Mouse (Mus musculus) liver, adult 2 months (tissue): ENCODE results near the gene Apol6. TPM values are rescaled to one million over a fixed set of nuclear protein-coding genes. Genes with fewer than 3 reads are reported as not detected.

Experiments used
- DNase-seq: peaks from one replicate; pipeline ENCODE4 v3.0.0-alpha.2; 2011; ENCODE audit warnings: low read depth, low spot score; ENCODE audit errors: extremely low read depth
- H3K27ac ChIP-seq: fragments of 200-500 bp; replicated peaks from 2 replicates; pipeline ENCODE4 v1.5.1; 2012; ENCODE audit warnings: low read depth, mild to moderate bottlenecking, control low read depth, inconsistent platforms, low read length; ENCODE audit not compliant: insufficient read depth
- H3K27me3 ChIP-seq: fragments of 200-500 bp; 2 replicates; pipeline ENCODE4 v1.6.1; 2012; ENCODE audit warnings: mild to moderate bottlenecking, moderate library complexity, low read length, inconsistent platforms; ENCODE audit not compliant: control insufficient read depth, insufficient read depth
- H3K36me3 ChIP-seq: fragments of 200-500 bp; 2 replicates; pipeline ENCODE4 v1.6.1; 2012; ENCODE audit warnings: low read length, inconsistent platforms; ENCODE audit not compliant: control insufficient read depth, insufficient read depth
- H3K4me1 ChIP-seq: fragments of 200-500 bp; 2 replicates; pipeline ENCODE4 v1.6.1; 2011; ENCODE audit warnings: low read length; ENCODE audit not compliant: control insufficient read depth, insufficient read depth
- H3K4me3 ChIP-seq: fragments of 200-500 bp; 2 replicates; pipeline ENCODE4 v1.5.1; 2011; ENCODE audit warnings: low read depth, mild to moderate bottlenecking, control low read depth, low read length, moderate library complexity; ENCODE audit not compliant: insufficient read depth
- H3K79me2 ChIP-seq: fragments of 200-500 bp; 2 replicates; pipeline ENCODE4 v1.6.1; 2012; ENCODE audit warnings: inconsistent platforms, mild to moderate bottlenecking, low read length, moderate library complexity; ENCODE audit not compliant: control insufficient read depth, insufficient read depth
- H3K9ac ChIP-seq: fragments of 200-500 bp; 2 replicates; pipeline ENCODE4 v1.6.1; 2012; ENCODE audit warnings: low read depth, mild to moderate bottlenecking, control low read depth, inconsistent platforms, low read length
- CTCF ChIP-seq: fragments of 200-500 bp; IDR thresholded peaks from 2 replicates; pipeline ENCODE4 v1.5.1; 2011; ENCODE audit warnings: low read depth, low read length, control low read depth
- POLR2A ChIP-seq: fragments of 200-500 bp; IDR thresholded peaks from 2 replicates; pipeline ENCODE4 v1.6.1; 2011; ENCODE audit warnings: low read length, control low read depth; ENCODE audit not compliant: insufficient read depth; ENCODE audit errors: extremely low read depth
- WGBS: fragments of 180-500 bp; shearing (Covaris S2); methylation state at CpG from one replicate; pipeline ENCODE4 v1.1.7; 2018; 5-methylcytosine and 5-hydroxymethylcytosine counted together
- polyA plus RNA-seq: library from polyadenylated mRNA; depleted of rRNA; stranded (reverse); fragments of >200 nt; gene quantifications from 2 replicates; pipeline ENCODE4 v1.2.3, GENCODE M21; 2012
- total RNA-seq: library from RNA; depleted of rRNA; stranded (reverse); fragments of >200 nt; gene quantifications from 2 replicates; pipeline ENCODE4 v1.2.3, GENCODE M21; 2014

Apol6 gene
- total and polyA plus RNA-seq, 2 experiments: 0.37 TPM; not detected in 1

- peaks cover 7% of the 10 kb centered on the region; the same call in 1 of the 2 replicates for H3K4me1 ChIP-seq
- no peak for DNase-seq
- H3K9ac ChIP-seq: no peak overlapping the region
- no peaks in the 10 kb centered on the region for H3K36me3 ChIP-seq
- no peak overlapping the region for H3K4me3 ChIP-seq
- H3K27me3 ChIP-seq: no peaks in the 10 kb centered on the region
- TF ChIP-seq CTCF: no peak
- no peak for TF ChIP-seq POLR2A
- WGBS: 93% methylated on average over 3 of the region's 3 CpGs
- no peak overlapping the region for H3K27ac ChIP-seq
- H3K79me2 ChIP-seq: no peaks in the 10 kb centered on the region
Observed at GRCm38 (mm10) chr15:77035643-77036042, 8.9 kb upstream of the Apol6 start.

GRCm38 (mm10) chr15:77036320-77036988 is 8.1 kb upstream of the Apol6 start:
- Histone ChIP-seq H3K9ac (no peak overlapping the region), H3K4me1 (peaks cover 7% of the 10 kb centered on the region; the same call in 1 of the 2 replicates), H3K27me3 (no peaks in the 10 kb centered on the region), H3K36me3 (no peaks in the 10 kb centered on the region), H3K79me2 (no peaks in the 10 kb centered on the region), H3K27ac (peak overlapping the region; percentile 39), H3K4me3 (no peak overlapping the region)
- no peak for DNase-seq
- 87% methylated on average over 11 of the region's 11 CpGs for WGBS
- TF ChIP-seq POLR2A (no peak), CTCF (no peak)

- DNase-seq: no peak
- Histone ChIP-seq H3K9ac (no peak overlapping the region), H3K4me3 (no peak overlapping the region), H3K79me2 (no peaks in the 10 kb centered on the region), H3K36me3 (no peaks in the 10 kb centered on the region), H3K27me3 (no peaks in the 10 kb centered on the region), H3K27ac (peak overlapping the region; percentile 45), H3K4me1 (peaks cover 7% of the 10 kb centered on the region; the same call in 1 of the 2 replicates)
- WGBS: 64% methylated on average over 2 of the region's 2 CpGs
- TF ChIP-seq CTCF: no peak
Observed at GRCm38 (mm10) chr15:77036989-77037277, 7.6 kb upstream of the Apol6 start.

GRCm38 (mm10) chr15:77037278-77038161 is 7.0 kb upstream of the Apol6 start:
- H3K4me1 ChIP-seq: peaks cover 7% of the 10 kb centered on the region; the same call in 1 of the 2 replicates
- no peaks in the 10 kb centered on the region for H3K79me2 ChIP-seq
- H3K9ac ChIP-seq: no peak overlapping the region
- no peak for TF ChIP-seq POLR2A
- TF ChIP-seq CTCF: no peak
- no peaks in the 10 kb centered on the region for H3K36me3 ChIP-seq
- peak; percentile 24 for DNase-seq
- H3K4me3 ChIP-seq: no peak overlapping the region
- H3K27ac ChIP-seq: peak overlapping the region; percentile 45
- WGBS: 44% methylated on average over 11 of the region's 11 CpGs
- no peaks in the 10 kb centered on the region for H3K27me3 ChIP-seq

GRCm38 (mm10) chr15:77039211-77039700 is 5.3 kb upstream of the Apol6 start:
- Histone ChIP-seq H3K4me3 (no peak overlapping the region), H3K27ac (no peak overlapping the region), H3K4me1 (peaks cover 7% of the 10 kb centered on the region; the same call in 1 of the 2 replicates), H3K27me3 (no peaks in the 10 kb centered on the region), H3K9ac (no peak overlapping the region), H3K36me3 (no peaks in the 10 kb centered on the region), H3K79me2 (no peaks in the 10 kb centered on the region)
- no peak for TF ChIP-seq POLR2A
- no peak for TF ChIP-seq CTCF
- 89% methylated on average over 9 of the region's 9 CpGs for WGBS
- no peak for DNase-seq

- Histone ChIP-seq H3K79me2 (no peaks in the 10 kb centered on the region), H3K4me3 (no peak overlapping the region), H3K4me1 (peaks cover 3% of the 10 kb centered on the region; the same call in 1 of the 2 replicates), H3K27ac (no peak overlapping the region), H3K9ac (no peak overlapping the region), H3K27me3 (no peaks in the 10 kb centered on the region), H3K36me3 (no peaks in the 10 kb centered on the region)
- no peak for TF ChIP-seq POLR2A
- TF ChIP-seq CTCF: no peak
- no peak for DNase-seq
- 79% methylated on average over 3 of the region's 3 CpGs for WGBS
Observed at GRCm38 (mm10) chr15:77040784-77041183, 3.7 kb upstream of the Apol6 start.
